In the genomic region with DNA sequence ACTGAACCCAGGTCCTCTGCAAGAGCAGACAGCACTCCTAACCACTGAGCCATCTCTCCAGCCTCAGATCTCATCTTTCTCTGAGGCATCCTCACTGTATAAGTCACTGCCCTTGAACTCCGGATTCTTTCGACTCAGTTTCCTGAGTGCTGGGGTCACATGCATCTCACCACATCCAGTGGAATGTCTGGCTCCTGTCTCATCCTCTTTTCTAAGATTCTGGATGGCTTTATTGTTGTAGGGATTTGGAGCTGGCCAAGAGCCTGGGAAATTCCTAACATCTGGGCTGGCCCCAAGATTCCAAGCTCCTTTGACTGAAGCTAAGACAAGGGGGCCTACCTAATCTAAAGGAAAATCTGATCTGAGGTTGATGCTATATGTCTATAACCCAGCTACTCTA, we compare ENCODE assay signal across 10 mouse cellular contexts. TPM values are rescaled to one million over a fixed set of nuclear protein-coding genes. Genes with fewer than 3 reads are reported as not detected.
DNase-seq lines count a peak whose midpoint lies in the region; ATAC-seq lines count a peak whose summit lies in the region.
"Had no signal": no experiment of that assay in that cellular context is flagged by ENCODE, and none has a peak within 500 bp of the region (broad histone marks: within the 10 kb centered on the region; RNA-seq: fewer than 3 reads in every experiment).

No protein-coding gene starts in this region.

- H3K9ac ChIP-seq in heart, embryonic 13.5 days, result no peak overlapping the region
- no peak overlapping the region for H3K9ac ChIP-seq in liver, embryonic 11.5 days (ENCODE audit: low read depth, low read length)
- H3K9ac ChIP-seq: liver, embryonic 12.5 days had no signal

- no peaks in the 10 kb centered on the region for H3K27me3 ChIP-seq in heart, embryonic 13.5 days (replicated peaks)
- H3K27me3 ChIP-seq in hindbrain, embryonic 10.5 days (ENCODE audit: insufficient read depth, poor library complexity, severe bottlenecking), result no peaks in the 10 kb centered on the region
- H3K27me3 ChIP-seq in liver, embryonic 11.5 days (replicated peaks; ENCODE audit: control insufficient read depth, insufficient read depth, low read length), result no peaks in the 10 kb centered on the region
- H3K27me3 ChIP-seq: liver, embryonic 12.5 days had no signal

- no peaks in the 10 kb centered on the region for H3K36me3 ChIP-seq in heart, embryonic 13.5 days
- no peaks in the 10 kb centered on the region for H3K36me3 ChIP-seq in hindbrain, embryonic 10.5 days
- no peaks in the 10 kb centered on the region for H3K36me3 ChIP-seq in liver, embryonic 11.5 days (ENCODE audit: control insufficient read depth, insufficient read depth, low read length)
- H3K36me3 ChIP-seq: liver, embryonic 12.5 days had no signal

- peak; percentile 46 for DNase-seq in urinary bladder, postnatal 14 days (ENCODE audit: low spot score)
- DNase-seq in urinary bladder, adult 2 months (ENCODE audit: low spot score), result no peak
- peak; percentile 58 for DNase-seq in kidney, postnatal 14 days
- no peak for DNase-seq in hindbrain, embryonic 10.5 days (ENCODE audit: low spot score)
- no peak for DNase-seq in adrenal gland, postnatal 10 days
- DNase-seq in liver, embryonic 11.5 days (ENCODE audit: low spot score), result no peak
- DNase-seq: retina, postnatal 1 day had no signal

- H3K4me2 ChIP-seq in heart, embryonic 13.5 days, result no peak overlapping the region
- H3K4me2 ChIP-seq in liver, embryonic 11.5 days, result no peak overlapping the region
- H3K4me2 ChIP-seq: liver, embryonic 12.5 days had no signal

- H3K27ac ChIP-seq in heart, embryonic 13.5 days (replicated peaks), result peak overlapping the region; percentile 54
- H3K27ac ChIP-seq in hindbrain, embryonic 10.5 days, result no peak overlapping the region
- no peak overlapping the region for H3K27ac ChIP-seq in liver, embryonic 11.5 days (ENCODE audit: low read depth, low read length)
- H3K27ac ChIP-seq: liver, embryonic 12.5 days had no signal

- H3K4me3 ChIP-seq in heart, embryonic 13.5 days, result no peak overlapping the region
- no peak overlapping the region for H3K4me3 ChIP-seq in hindbrain, embryonic 10.5 days
- H3K4me3 ChIP-seq in liver, embryonic 11.5 days (ENCODE audit: low read depth, low read length), result no peak overlapping the region
- H3K4me3 ChIP-seq: liver, embryonic 12.5 days had no signal

- H3K4me1 ChIP-seq in heart, embryonic 13.5 days, result peaks cover 22% of the 10 kb centered on the region
- peaks cover 8% of the 10 kb centered on the region for H3K4me1 ChIP-seq in hindbrain, embryonic 10.5 days (replicated peaks)
- H3K4me1 ChIP-seq in liver, embryonic 11.5 days (replicated peaks; ENCODE audit: control insufficient read depth, insufficient read depth, low read length), result no peaks in the 10 kb centered on the region
- H3K4me1 ChIP-seq: liver, embryonic 12.5 days had no signal

- 74% methylated on average over 2 of the region's 2 CpGs for WGBS in heart, embryonic 13.5 days
- 91% methylated on average over 2 of the region's 2 CpGs for WGBS in hindbrain, embryonic 10.5 days
- 79% methylated on average over 2 of the region's 2 CpGs for WGBS in liver, embryonic 11.5 days

- H3K9me3 ChIP-seq in heart, embryonic 13.5 days, result 0 out of 2 replicates have a peak, but pooled peaks cover 2% of the 10 kb centered on the region
- H3K9me3 ChIP-seq in hindbrain, embryonic 10.5 days, result peaks cover 2% of the 10 kb centered on the region; the same call in 1 of the 2 replicates
- no peaks in the 10 kb centered on the region for H3K9me3 ChIP-seq in liver, embryonic 11.5 days (ENCODE audit: control insufficient read depth, low read length)

- ATAC-seq in heart, embryonic 13.5 days (ENCODE audit: extremely low read depth, insufficient number of reproducible peaks, low FRiP score, low TSS enrichment), result no peak
- ATAC-seq in liver, embryonic 11.5 days (replicated peaks; ENCODE audit: low FRiP score), result no peak
- ATAC-seq: forebrain, embryonic 16.5 days; liver, embryonic 12.5 days had no signal

RNA-seq across cellular contexts. Expression of a gene that starts 5.8 kb away (rescaled TPM):
- 31.1 and 31.4 TPM in 2 replicates for polyA plus RNA-seq in urinary bladder, adult 2 months (2012; rRNA removed)
- 28.4 and 28.7 TPM in 2 replicates for polyA plus RNA-seq in heart, embryonic 13.5 days (2015; fragmentation: Nextera tagmentation; extraction: Ambion mirVana)
- polyA plus RNA-seq in hindbrain, embryonic 10.5 days (2016; fragmentation: Nextera tagmentation; extraction: Ambion mirVana), result 25.2 and 26.8 TPM in 2 replicates
- total RNA-seq in adrenal gland, postnatal 10 days (2021), result 100 to 1,000 TPM in 1 of 2 experiments, 10 to 100 TPM in 1; 89.4 to 114 TPM
- 28.7 and 32.6 TPM in 2 replicates for polyA plus RNA-seq in liver, embryonic 11.5 days (2014; fragmentation: Nextera tagmentation; extraction: Ambion mirVana)

Comparison
In these comparisons a context has a peak if more than half of its experiments do, and no peak if none do; other contexts are left out.
1. DNase-seq: peak in urinary bladder, postnatal 14 days (single experiment) and kidney, postnatal 14 days (single experiment); none in urinary bladder, adult 2 months (single experiment), hindbrain, embryonic 10.5 days (single experiment), adrenal gland, postnatal 10 days (single experiment) and liver, embryonic 11.5 days (single experiment).